Mouse (Mus musculus) spleen, adult 2 months (tissue): ENCODE measurements around the gene Adat2.

ENCODE experiments used
- CTCF ChIP-seq: fragments of 200-500 bp; IDR thresholded peaks from 2 replicates; pipeline ENCODE4 v1.5.1; 2011; ENCODE audit warnings: mild to moderate bottlenecking, inconsistent platforms; ENCODE audit not compliant: insufficient read depth, insufficient read length, insufficient replicate concordance; ENCODE audit errors: extremely low read depth
- POLR2A ChIP-seq: fragments of 200-500 bp; IDR thresholded peaks from 2 replicates; pipeline ENCODE4 v1.6.1; 2011; ENCODE audit warnings: low read depth, low read length, inconsistent platforms

DNA sequence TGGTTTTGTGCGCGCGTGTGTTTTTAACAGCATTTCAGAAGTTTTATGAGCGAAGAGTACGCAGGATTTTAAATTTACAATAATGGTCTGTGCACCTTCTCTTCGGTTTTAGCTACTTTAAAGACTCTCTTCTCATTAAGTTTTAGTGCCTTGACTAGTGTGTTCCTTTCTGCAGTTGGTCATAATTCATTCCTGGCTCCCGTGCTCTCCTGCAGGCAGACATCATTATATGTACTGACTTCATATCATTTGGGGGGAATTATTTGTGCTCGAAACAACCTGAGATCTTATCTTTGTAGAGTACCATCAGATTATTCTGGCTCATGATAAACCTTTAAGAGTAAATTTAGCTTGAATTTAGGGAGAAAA lies 12.4 kb downstream of the Adat2 start:
- TF ChIP-seq CTCF = no peak
- TF ChIP-seq POLR2A = no peak
